13 mouse cellular contexts compared by ENCODE assay signal in the genomic region with DNA sequence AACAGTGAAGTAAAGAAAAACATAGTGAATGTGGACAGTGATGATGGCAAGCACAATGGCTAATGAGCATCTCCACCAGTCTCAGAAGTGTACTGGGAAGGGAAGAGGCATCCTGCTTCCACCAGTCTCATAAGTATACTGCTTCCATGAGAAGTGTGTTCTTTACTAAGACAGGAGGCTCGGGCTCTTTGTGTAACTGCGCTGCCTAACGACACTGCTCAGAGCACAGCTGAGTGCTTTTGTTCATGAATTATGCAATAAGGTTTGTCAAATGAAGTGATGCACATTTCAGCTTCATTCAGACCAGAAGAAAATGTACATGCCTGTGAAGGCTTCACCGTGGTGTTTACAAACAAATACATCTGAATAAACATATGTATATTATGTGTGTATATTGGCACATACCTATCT. TPM values are rescaled to one million over a fixed set of nuclear protein-coding genes. Genes with fewer than 3 reads are reported as not detected.
A peak's percentile ranks its signal among the peaks of the same experiment; 100 is the strongest.
DNase-seq lines count a peak whose midpoint lies in the region; ATAC-seq lines count a peak whose summit lies in the region.
"Had no signal": no experiment of that assay in that cellular context is flagged by ENCODE, and none has a peak within 500 bp of the region (broad histone marks: within the 10 kb centered on the region; RNA-seq: fewer than 3 reads in every experiment).

No protein-coding gene starts in this region.

- H3K4me2 ChIP-seq in neural tube, embryonic 12.5 days (replicated peaks), result no peak overlapping the region
- H3K4me2 ChIP-seq in midbrain, embryonic 12.5 days (replicated peaks), result no peak overlapping the region
- H3K4me2 ChIP-seq: limb, embryonic 13.5 days had no signal

- no peaks in the 10 kb centered on the region for H3K4me1 ChIP-seq in neural tube, embryonic 12.5 days
- H3K4me1 ChIP-seq in midbrain, embryonic 12.5 days, result peaks cover 4% of the 10 kb centered on the region; the same call in 1 of the 2 replicates
- H3K4me1 ChIP-seq: limb, embryonic 13.5 days had no signal

- 32% methylated on average over 4 of the region's 4 CpGs for WGBS in neural tube, embryonic 12.5 days
- 23% methylated on average over 4 of the region's 4 CpGs for WGBS in midbrain, embryonic 12.5 days

- H3K27me3 ChIP-seq in neural tube, embryonic 12.5 days (replicated peaks), result no peaks in the 10 kb centered on the region
- no peaks in the 10 kb centered on the region for H3K27me3 ChIP-seq in midbrain, embryonic 12.5 days
- H3K27me3 ChIP-seq: limb, embryonic 13.5 days had no signal

- H3K27ac ChIP-seq in neural tube, embryonic 12.5 days, result no peak overlapping the region
- H3K27ac ChIP-seq in midbrain, embryonic 12.5 days (replicated peaks), result peak overlapping the region; percentile 71
- H3K27ac ChIP-seq: gastrocnemius, adult 2 months; limb, embryonic 13.5 days had no signal

- no peaks in the 10 kb centered on the region for H3K36me3 ChIP-seq in neural tube, embryonic 12.5 days
- H3K36me3 ChIP-seq in midbrain, embryonic 12.5 days, result no peaks in the 10 kb centered on the region
- H3K36me3 ChIP-seq: limb, embryonic 13.5 days had no signal

- peak; percentile 80; the same call in 1 of the 2 replicates for ATAC-seq in neural tube, embryonic 12.5 days (ENCODE audit: low FRiP score, low read depth)
- ATAC-seq in midbrain, embryonic 12.5 days (ENCODE audit: low FRiP score, low read depth), result peak; percentile 82

- no peak overlapping the region for H3K4me3 ChIP-seq in neural tube, embryonic 12.5 days
- no peak overlapping the region for H3K4me3 ChIP-seq in midbrain, embryonic 12.5 days
- H3K4me3 ChIP-seq: gastrocnemius, adult 2 months; limb, embryonic 13.5 days had no signal

- DNase-seq in embryo, embryonic 11 days, result peak; percentile 15
- DNase-seq in embryo, embryonic 9.5 days (ENCODE audit: extremely low spot score), result no peak
- no peak for DNase-seq in neural tube, embryonic 10.5 days (ENCODE audit: extremely low spot score, low spot score)
- peak; percentile 43 for DNase-seq in retina, postnatal 1 day
- no peak for DNase-seq in left cerebral cortex, adult 9 months (ENCODE audit: low spot score in 2 of 2)
- DNase-seq in cerebellum, adult 8-10 months, result no peak
- DNase-seq: adrenal gland, postnatal 10 days; gastrocnemius, adult 2 months; kidney, postnatal 10 days; thymus, adult 18-20 months had no signal

- H3K9ac ChIP-seq in neural tube, embryonic 12.5 days, result no peak overlapping the region
- H3K9ac ChIP-seq in midbrain, embryonic 12.5 days (replicated peaks), result no peak overlapping the region
- H3K9ac ChIP-seq: limb, embryonic 13.5 days had no signal

- no peaks in the 10 kb centered on the region for H3K9me3 ChIP-seq in neural tube, embryonic 12.5 days
- no peaks in the 10 kb centered on the region for H3K9me3 ChIP-seq in midbrain, embryonic 12.5 days
- H3K9me3 ChIP-seq: limb, embryonic 13.5 days had no signal

RNA-seq across cellular contexts. Expression of gene Mamdc2, which starts 59.4 kb away (rescaled TPM):
- 2.3 and 2.4 TPM in 2 replicates for polyA plus RNA-seq in neural tube, embryonic 12.5 days (2016; fragmentation: Nextera tagmentation; extraction: Ambion mirVana)
- 1.6 and 2.5 TPM in 2 replicates for polyA plus RNA-seq in midbrain, embryonic 12.5 days (2016; fragmentation: Nextera tagmentation; extraction: Ambion mirVana)

Comparison
In these comparisons a context has a peak if more than half of its experiments do, and no peak if none do; other contexts are left out.
1. DNase-seq: peak in embryo, embryonic 11 days (single experiment) and retina, postnatal 1 day (single experiment); none in embryo, embryonic 9.5 days (single experiment), neural tube, embryonic 10.5 days (single experiment), left cerebral cortex, adult 9 months (0 of 2) and cerebellum, adult 8-10 months (single experiment).